Mouse (Mus musculus): Measurements from ENCODE around the gene Ralgds. TPM values are rescaled to one million over a fixed set of nuclear protein-coding genes. Genes with fewer than 3 reads are reported as not detected.

Ralgds gene
- total RNA-seq (2014; rRNA removed) (212 and 292 TPM in 2 replicates), polyA plus RNA-seq (2015; fragmentation: Nextera tagmentation; extraction: Ambion mirVana) (82.1 and 84.6 TPM in 2 replicates)

DNA sequence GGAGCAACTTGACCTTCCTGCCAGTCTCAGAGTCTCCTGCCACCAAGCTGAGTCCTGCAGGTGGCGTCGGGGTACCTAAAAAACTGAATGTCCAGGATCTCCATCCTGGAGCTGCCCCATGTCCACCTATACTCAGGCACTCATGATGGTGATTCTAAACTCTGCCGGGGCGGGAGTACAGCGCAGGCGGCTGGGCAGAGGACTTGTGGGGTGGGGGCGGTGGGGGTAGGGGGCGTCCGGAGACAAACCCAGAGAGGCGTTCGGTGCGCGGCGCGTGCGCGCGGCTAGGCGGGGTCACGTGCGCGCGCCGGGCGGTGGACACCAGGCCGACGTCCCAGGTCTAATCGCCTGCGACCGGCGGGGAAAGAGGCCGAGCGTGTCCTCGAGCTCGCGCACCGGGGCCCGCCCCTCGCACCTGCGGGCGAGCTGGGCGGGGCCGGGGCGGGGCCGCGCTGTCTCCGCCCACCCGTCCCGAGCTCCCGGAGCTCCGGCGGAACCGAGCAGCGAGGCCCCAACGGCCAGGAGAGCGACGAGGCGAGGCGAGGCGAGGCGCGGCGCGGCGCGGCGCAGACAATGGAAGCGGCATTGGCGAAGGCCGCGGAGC lies at the start of gene Ralgds:
TSS of gene Ralgds (plus strand) at position 328 of the 604 bp plus-strand sequence.
- under 1% methylated on average over 57 of the region's 71 CpGs for WGBS

DNA sequence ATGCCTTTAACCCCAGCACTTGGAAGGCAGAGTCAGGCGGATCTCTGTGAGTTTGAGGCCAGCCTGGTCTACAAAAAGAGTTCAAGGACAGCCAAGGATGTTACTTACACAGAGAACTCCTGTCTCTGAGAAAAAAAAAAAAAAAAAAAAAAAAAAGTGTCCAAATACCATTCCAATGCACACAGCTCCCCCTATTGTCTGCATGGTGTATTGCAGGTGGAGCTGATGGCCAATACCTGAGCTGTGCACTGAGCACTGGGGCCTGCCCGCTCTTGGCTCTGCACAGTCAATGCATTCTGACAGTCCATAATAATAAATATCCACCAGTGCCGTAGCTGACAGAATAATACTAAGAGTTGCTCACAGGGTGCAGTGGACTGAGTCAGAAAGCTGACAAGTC lies 49.0 kb upstream of the Ralgds start:
- no peak overlapping the region for H3K9ac ChIP-seq (replicated peaks; ENCODE audit: low read length, poor library complexity, severe bottlenecking)
- H3K36me3 ChIP-seq (ENCODE audit: insufficient read depth, low read length), result no peaks in the 10 kb centered on the region
- no peak overlapping the region for H3K4me2 ChIP-seq (ENCODE audit: low read depth, low read length, poor library complexity, severe bottlenecking)
- H3K27me3 ChIP-seq (ENCODE audit: insufficient read depth, low read length), result no peaks in the 10 kb centered on the region
- TF ChIP-seq CTCF (IDR thresholded peaks at IDR 0.05), result peak; percentile 69
- H3K27ac ChIP-seq (ENCODE audit: low read depth, low read length), result no peak overlapping the region
- H3K4me3 ChIP-seq (ENCODE audit: low read depth, low read length), result no peak overlapping the region
- DNase-seq (ENCODE audit: low spot score), result peak; percentile 54
- H3K4me1 ChIP-seq (ENCODE audit: insufficient read depth, low read length), result peaks cover 14% of the 10 kb centered on the region
- 39% methylated on average over 3 of the region's 3 CpGs for WGBS
- ATAC-seq (ENCODE audit: low FRiP score), result no peak
- no peaks in the 10 kb centered on the region for H3K9me3 ChIP-seq (ENCODE audit: low read length)

More for the DNA sequence above, at the start of gene Ralgds:
- peak; percentile 69 for DNase-seq (ENCODE audit: low spot score)
- no peaks in the 10 kb centered on the region for H3K27me3 ChIP-seq (ENCODE audit: insufficient read depth, low read length)
- peak within 1 kb of the TSS; percentile 96 for H3K9ac ChIP-seq (replicated peaks; ENCODE audit: low read length, poor library complexity, severe bottlenecking)
- H3K4me2 ChIP-seq (ENCODE audit: low read depth, low read length, poor library complexity, severe bottlenecking), result peak within 1 kb of the TSS; percentile 88
- TF ChIP-seq CTCF (IDR thresholded peaks at IDR 0.05), result peak; percentile 61
- peak within 1 kb of the TSS; percentile 87 for H3K4me3 ChIP-seq (ENCODE audit: low read depth, low read length)
- H3K9me3 ChIP-seq (ENCODE audit: low read length), result no peaks in the 10 kb centered on the region
- ATAC-seq (ENCODE audit: low FRiP score), result peak; percentile 58
- no peaks in the 10 kb centered on the region for H3K36me3 ChIP-seq (ENCODE audit: insufficient read depth, low read length)
- peaks cover 16% of the 10 kb centered on the region for H3K4me1 ChIP-seq (ENCODE audit: insufficient read depth, low read length)
- peak within 1 kb of the TSS; percentile 94 for H3K27ac ChIP-seq (ENCODE audit: low read depth, low read length)

- H3K9ac ChIP-seq (replicated peaks; ENCODE audit: low read length, poor library complexity, severe bottlenecking), result no peak overlapping the region
- DNase-seq (ENCODE audit: low spot score), result no peak
- TF ChIP-seq CTCF (IDR thresholded peaks at IDR 0.05), result no peak
- H3K27ac ChIP-seq (ENCODE audit: low read depth, low read length), result no peak overlapping the region
- H3K9me3 ChIP-seq (ENCODE audit: low read length), result no peaks in the 10 kb centered on the region
- no peaks in the 10 kb centered on the region for H3K27me3 ChIP-seq (ENCODE audit: insufficient read depth, low read length)
- no peak overlapping the region for H3K4me3 ChIP-seq (ENCODE audit: low read depth, low read length)
- H3K4me2 ChIP-seq (ENCODE audit: low read depth, low read length, poor library complexity, severe bottlenecking), result no peak overlapping the region
- H3K36me3 ChIP-seq (ENCODE audit: insufficient read depth, low read length), result peaks cover 8% of the 10 kb centered on the region
- WGBS, result 78% methylated on average over 9 of the region's 9 CpGs
- H3K4me1 ChIP-seq (ENCODE audit: insufficient read depth, low read length), result peaks cover 14% of the 10 kb centered on the region
- ATAC-seq (ENCODE audit: low FRiP score), result no peak
These were observed 48.0 kb upstream of the Ralgds start for GRCm38 (mm10) chr2:28464919-28465318.

DNA sequence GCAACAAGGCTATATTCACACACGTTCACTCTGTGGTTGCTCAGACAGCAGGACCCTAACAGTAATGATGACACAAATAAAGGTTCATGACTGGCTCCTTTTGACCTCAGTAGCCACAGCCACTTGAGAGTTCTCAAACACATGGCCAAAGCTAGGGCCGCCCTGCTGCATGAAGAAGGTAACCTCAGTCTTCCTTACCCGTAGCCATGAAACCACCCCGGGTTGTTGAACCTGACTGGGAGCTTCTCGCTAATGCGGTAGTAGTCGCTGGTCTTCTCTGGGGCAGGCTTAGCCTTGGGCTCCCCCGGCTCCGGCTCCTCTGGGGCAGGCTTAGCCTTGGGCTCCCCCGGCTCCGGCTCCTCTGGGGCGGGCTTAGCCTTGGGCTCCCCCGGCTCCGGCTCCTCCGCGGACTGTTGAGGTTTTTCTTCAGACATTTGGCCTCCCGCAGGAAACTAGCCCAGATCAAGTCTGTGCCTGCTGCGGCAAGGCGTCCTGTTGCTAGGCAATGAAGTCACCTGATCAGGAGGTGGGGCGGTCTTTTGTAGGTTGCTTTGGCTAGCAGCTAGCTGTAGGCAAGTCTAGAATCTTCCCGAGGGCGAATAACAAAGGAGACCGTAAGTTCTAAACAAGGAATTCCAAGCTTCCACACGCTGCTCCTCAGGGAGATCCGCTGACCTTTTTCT lies 46.9 kb upstream of the Ralgds start, which contains the start of gene 1700007K13Rik:
TSS of gene 1700007K13Rik (minus strand) at position 497 of the 683 bp plus-strand sequence.
- Histone ChIP-seq H3K4me3 (ENCODE audit: low read depth, low read length) (peak within 1 kb of the TSS; percentile 30), H3K36me3 (ENCODE audit: insufficient read depth, low read length) (peaks cover 10% of the 10 kb centered on the region), H3K4me1 (ENCODE audit: insufficient read depth, low read length) (peaks cover 14% of the 10 kb centered on the region), H3K4me2 (ENCODE audit: low read depth, low read length, poor library complexity, severe bottlenecking) (peak within 1 kb of the TSS; percentile 56), H3K9ac (replicated peaks; ENCODE audit: low read length, poor library complexity, severe bottlenecking) (peak within 1 kb of the TSS; percentile 51; the same call in 1 of the 2 replicates), H3K9me3 (ENCODE audit: low read length) (no peaks in the 10 kb centered on the region), H3K27me3 (ENCODE audit: insufficient read depth, low read length) (no peaks in the 10 kb centered on the region), H3K27ac (ENCODE audit: low read depth, low read length) (peak within 1 kb of the TSS; percentile 55)
- WGBS, result 5% methylated on average over 25 of the region's 25 CpGs
- ATAC-seq (ENCODE audit: low FRiP score) (peak; percentile 72), DNase-seq (ENCODE audit: low spot score) (peak; percentile 79)
- no peak for TF ChIP-seq CTCF (IDR thresholded peaks at IDR 0.05)

DNA sequence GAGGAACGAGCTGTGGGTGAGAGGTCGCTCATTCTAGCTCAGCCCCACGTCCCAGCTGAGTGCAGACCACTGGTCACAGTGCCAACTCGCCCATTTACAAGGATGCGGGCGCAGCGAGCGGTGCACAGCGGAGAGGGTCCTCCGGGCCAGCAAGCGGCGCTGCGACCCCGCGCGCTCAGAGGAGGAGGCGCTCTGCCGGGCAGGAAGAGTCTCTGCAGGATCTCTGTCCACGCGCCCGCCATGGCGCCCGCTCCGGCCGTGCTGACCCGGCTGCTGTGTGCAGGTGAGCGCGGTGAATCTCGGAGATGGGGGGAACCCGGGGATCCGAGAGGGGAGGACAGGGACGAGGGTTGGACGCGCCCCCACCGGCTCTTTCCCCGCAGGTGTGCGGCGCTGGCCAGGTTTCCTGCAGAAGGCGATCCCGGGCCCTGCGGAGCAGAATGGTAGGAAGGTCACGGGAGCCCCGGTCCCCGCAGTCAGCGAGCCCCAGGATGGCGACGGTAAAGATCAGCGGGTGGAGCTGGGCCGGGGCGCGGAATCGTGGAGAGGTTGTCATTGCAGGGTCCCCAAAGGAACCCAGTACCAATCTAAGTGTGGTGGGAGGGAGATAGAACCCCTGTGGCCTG lies 45.0 kb upstream of the Ralgds start, which contains the start of gene Mrps2:
TSS of gene Mrps2 (plus strand) at position 207 of the 626 bp plus-strand sequence.
- H3K4me2 ChIP-seq (ENCODE audit: low read depth, low read length, poor library complexity, severe bottlenecking), result peak within 1 kb of the TSS; percentile 82
- peak within 1 kb of the TSS; percentile 92 for H3K4me3 ChIP-seq (ENCODE audit: low read depth, low read length)
- no peaks in the 10 kb centered on the region for H3K27me3 ChIP-seq (ENCODE audit: insufficient read depth, low read length)
- peak; percentile 95 for TF ChIP-seq CTCF (IDR thresholded peaks at IDR 0.05)
- H3K27ac ChIP-seq (ENCODE audit: low read depth, low read length), result peak within 1 kb of the TSS; percentile 65
- peak; percentile 89 for DNase-seq (ENCODE audit: low spot score)
- 0 out of 2 replicates have a peak, but pooled peaks cover under 1% of the 10 kb centered on the region for H3K9me3 ChIP-seq (ENCODE audit: low read length)
- ATAC-seq (ENCODE audit: low FRiP score), result peak; percentile 85
- peaks cover 16% of the 10 kb centered on the region for H3K36me3 ChIP-seq (ENCODE audit: insufficient read depth, low read length)
- under 1% methylated on average over 52 of the region's 52 CpGs for WGBS
- peak within 1 kb of the TSS; percentile 95 for H3K9ac ChIP-seq (replicated peaks; ENCODE audit: low read length, poor library complexity, severe bottlenecking)
- H3K4me1 ChIP-seq (ENCODE audit: insufficient read depth, low read length), result peaks cover 14% of the 10 kb centered on the region

Data from midbrain, postnatal 0 days (tissue).